Mouse (Mus musculus): Measurements from ENCODE around the gene Serpinb5. TPM values are rescaled to one million over a fixed set of nuclear protein-coding genes. Genes with fewer than 3 reads are reported as not detected.

Serpinb5 gene
- polyA plus RNA-seq (2015; fragmentation: Nextera tagmentation; extraction: Ambion mirVana): not detected in 2 replicates

GRCm38 (mm10) chr1:106860847-106861246, at the start of gene Serpinb5:
Gene Serpinb5 (plus strand): TSS chr1:106861173.
- Histone ChIP-seq H3K36me3 (replicated peaks; ENCODE audit: insufficient read depth, low read length) (no peaks in the 10 kb centered on the region), H3K27me3 (ENCODE audit: insufficient read depth, low read length) (no peaks in the 10 kb centered on the region), H3K9ac (replicated peaks) (no peak within 1 kb of the TSS), H3K27ac (ENCODE audit: low read depth) (no peak within 1 kb of the TSS), H3K4me2 (ENCODE audit: low read depth, low read length) (no peak within 1 kb of the TSS), H3K4me3 (ENCODE audit: low read depth, low read length) (no peak within 1 kb of the TSS), H3K9me3 (ENCODE audit: low read length) (no peaks in the 10 kb centered on the region), H3K4me1 (ENCODE audit: insufficient read depth) (no peaks in the 10 kb centered on the region)
- no peak for TF ChIP-seq CTCF (IDR thresholded peaks at IDR 0.05; ENCODE audit: low read depth)
- 50% methylated on average over 8 of the region's 8 CpGs for WGBS (ENCODE audit: insufficient replicate concordance)
- ATAC-seq: no peak
- no peak for DNase-seq

GRCm38 (mm10) chr1:106814864-106815263, 46.1 kb upstream of the Serpinb5 start:
- WGBS (ENCODE audit: insufficient replicate concordance): 39% methylated on average over 5 of the region's 5 CpGs
- no peak for ATAC-seq
- H3K27me3 ChIP-seq (ENCODE audit: insufficient read depth, low read length): no peaks in the 10 kb centered on the region

GRCm38 (mm10) chr1:106815265-106815664, 45.7 kb upstream of the Serpinb5 start:
- no peaks in the 10 kb centered on the region for H3K4me1 ChIP-seq (ENCODE audit: insufficient read depth)
- WGBS (ENCODE audit: insufficient replicate concordance): 39% methylated on average over 6 of the region's 6 CpGs
- no peak for ATAC-seq

More at GRCm38 (mm10) chr1:106814864-106815263, 46.1 kb upstream of the Serpinb5 start:
- no peak for TF ChIP-seq EP300 (IDR thresholded peaks at IDR 0.05; ENCODE audit: low read depth)
- Histone ChIP-seq H3K4me3 (ENCODE audit: low read depth, low read length) (no peak overlapping the region), H3K9me3 (ENCODE audit: low read length) (no peaks in the 10 kb centered on the region), H3K36me3 (replicated peaks; ENCODE audit: insufficient read depth, low read length) (no peaks in the 10 kb centered on the region), H3K4me1 (ENCODE audit: insufficient read depth) (no peaks in the 10 kb centered on the region), H3K27ac (ENCODE audit: low read depth) (no peak overlapping the region), H3K9ac (replicated peaks) (no peak overlapping the region), H3K4me2 (ENCODE audit: low read depth, low read length) (no peak overlapping the region)
- DNase-seq: no peak

GRCm38 (mm10) chr1:106816766-106817165, 44.2 kb upstream of the Serpinb5 start:
- Histone ChIP-seq H3K9ac (replicated peaks) (no peak overlapping the region), H3K4me2 (ENCODE audit: low read depth, low read length) (no peak overlapping the region), H3K36me3 (replicated peaks; ENCODE audit: insufficient read depth, low read length) (no peaks in the 10 kb centered on the region), H3K9me3 (ENCODE audit: low read length) (no peaks in the 10 kb centered on the region), H3K27me3 (ENCODE audit: insufficient read depth, low read length) (no peaks in the 10 kb centered on the region), H3K4me1 (ENCODE audit: insufficient read depth) (no peaks in the 10 kb centered on the region), H3K4me3 (ENCODE audit: low read depth, low read length) (no peak overlapping the region), H3K27ac (ENCODE audit: low read depth) (no peak overlapping the region)
- no peak for TF ChIP-seq CTCF (IDR thresholded peaks at IDR 0.05; ENCODE audit: low read depth)
- no peak for TF ChIP-seq EP300 (IDR thresholded peaks at IDR 0.05; ENCODE audit: low read depth)
- 84% methylated on average over 11 of the region's 11 CpGs for WGBS (ENCODE audit: insufficient replicate concordance)
- ATAC-seq: no peak
- DNase-seq: no peak

More at GRCm38 (mm10) chr1:106815265-106815664, 45.7 kb upstream of the Serpinb5 start:
- H3K27me3 ChIP-seq (ENCODE audit: insufficient read depth, low read length): no peaks in the 10 kb centered on the region
- TF ChIP-seq EP300 (IDR thresholded peaks at IDR 0.05; ENCODE audit: low read depth) (no peak), CTCF (IDR thresholded peaks at IDR 0.05; ENCODE audit: low read depth) (no peak)
- no peak overlapping the region for H3K4me3 ChIP-seq (ENCODE audit: low read depth, low read length)
- no peak overlapping the region for H3K27ac ChIP-seq (ENCODE audit: low read depth)
- no peak overlapping the region for H3K4me2 ChIP-seq (ENCODE audit: low read depth, low read length)
- no peak for DNase-seq
- H3K36me3 ChIP-seq (replicated peaks; ENCODE audit: insufficient read depth, low read length): no peaks in the 10 kb centered on the region
- H3K9ac ChIP-seq (replicated peaks): no peak overlapping the region
- H3K9me3 ChIP-seq (ENCODE audit: low read length): no peaks in the 10 kb centered on the region

- no peak overlapping the region for H3K4me3 ChIP-seq (ENCODE audit: low read depth, low read length)
- DNase-seq (no peak), ATAC-seq (no peak)
- no peaks in the 10 kb centered on the region for H3K9me3 ChIP-seq (ENCODE audit: low read length)
- no peak overlapping the region for H3K27ac ChIP-seq (ENCODE audit: low read depth)
- H3K36me3 ChIP-seq (replicated peaks; ENCODE audit: insufficient read depth, low read length): no peaks in the 10 kb centered on the region
- H3K27me3 ChIP-seq (ENCODE audit: insufficient read depth, low read length): no peaks in the 10 kb centered on the region
- WGBS (ENCODE audit: insufficient replicate concordance): 10% methylated on average over 4 of the region's 4 CpGs
- peak; percentile 69 for TF ChIP-seq CTCF (IDR thresholded peaks at IDR 0.05; ENCODE audit: low read depth)
- TF ChIP-seq EP300 (IDR thresholded peaks at IDR 0.05; ENCODE audit: low read depth): no peak
- H3K4me1 ChIP-seq (ENCODE audit: insufficient read depth): no peaks in the 10 kb centered on the region
- no peak overlapping the region for H3K4me2 ChIP-seq (ENCODE audit: low read depth, low read length)
- H3K9ac ChIP-seq (replicated peaks): no peak overlapping the region
These were observed 42.6 kb upstream of the Serpinb5 start for GRCm38 (mm10) chr1:106818323-106818722.

- DNase-seq: no peak
- TF ChIP-seq CTCF (IDR thresholded peaks at IDR 0.05; ENCODE audit: low read depth): no peak
- TF ChIP-seq EP300 (IDR thresholded peaks at IDR 0.05; ENCODE audit: low read depth): no peak
- WGBS (ENCODE audit: insufficient replicate concordance): 71% methylated on average over 3 of the region's 3 CpGs
These were observed 38.7 kb upstream of the Serpinb5 start for GRCm38 (mm10) chr1:106822297-106822696.

GRCm38 (mm10) chr1:106828784-106829183, 32.2 kb upstream of the Serpinb5 start:
- Histone ChIP-seq H3K27ac (ENCODE audit: low read depth) (no peak overlapping the region), H3K4me2 (ENCODE audit: low read depth, low read length) (no peak overlapping the region), H3K4me1 (ENCODE audit: insufficient read depth) (no peaks in the 10 kb centered on the region), H3K27me3 (ENCODE audit: insufficient read depth, low read length) (no peaks in the 10 kb centered on the region), H3K9ac (replicated peaks) (no peak overlapping the region), H3K36me3 (replicated peaks; ENCODE audit: insufficient read depth, low read length) (no peaks in the 10 kb centered on the region), H3K9me3 (ENCODE audit: low read length) (no peaks in the 10 kb centered on the region), H3K4me3 (ENCODE audit: low read depth, low read length) (no peak overlapping the region)
- DNase-seq (no peak), ATAC-seq (no peak)
- TF ChIP-seq EP300 (IDR thresholded peaks at IDR 0.05; ENCODE audit: low read depth) (no peak), CTCF (IDR thresholded peaks at IDR 0.05; ENCODE audit: low read depth) (no peak)
- WGBS (ENCODE audit: insufficient replicate concordance): 49% methylated on average over 4 of the region's 4 CpGs

More at GRCm38 (mm10) chr1:106822297-106822696, 38.7 kb upstream of the Serpinb5 start:
- no peak for ATAC-seq
- Histone ChIP-seq H3K9me3 (ENCODE audit: low read length) (no peaks in the 10 kb centered on the region), H3K9ac (replicated peaks) (no peak overlapping the region), H3K4me1 (ENCODE audit: insufficient read depth) (no peaks in the 10 kb centered on the region), H3K4me2 (ENCODE audit: low read depth, low read length) (no peak overlapping the region), H3K27me3 (ENCODE audit: insufficient read depth, low read length) (no peaks in the 10 kb centered on the region), H3K36me3 (replicated peaks; ENCODE audit: insufficient read depth, low read length) (no peaks in the 10 kb centered on the region), H3K27ac (ENCODE audit: low read depth) (no peak overlapping the region), H3K4me3 (ENCODE audit: low read depth, low read length) (no peak overlapping the region)
